Mouse (Mus musculus) limb, embryonic 10.5 days (tissue): ENCODE measurements around the gene Slc35f3. TPM values are rescaled to one million over a fixed set of nuclear protein-coding genes. Genes with fewer than 3 reads are reported as not detected.

Source experiments
- DNase-seq: peaks from one replicate; pipeline ENCODE4 v3.0.0-alpha.2; 2017; ENCODE audit warnings: low spot score
- H3K27ac ChIP-seq: fragments of 300-500 bp; sonication (generic); 2 replicates; pipeline ENCODE4 v1.5.1; 2016; ENCODE audit warnings: mild to moderate bottlenecking
- H3K27me3 ChIP-seq: fragments of 300-500 bp; sonication (generic); 2 replicates; pipeline ENCODE4 v1.6.1; 2016; ENCODE audit warnings: low read depth, mild to moderate bottlenecking; ENCODE audit not compliant: poor library complexity, severe bottlenecking
- H3K36me3 ChIP-seq: fragments of 300-500 bp; sonication (generic); 2 replicates; pipeline ENCODE4 v1.6.1; 2016; ENCODE audit warnings: mild to moderate bottlenecking, moderate library complexity
- H3K4me1 ChIP-seq: fragments of 300-500 bp; sonication (generic); 2 replicates; pipeline ENCODE4 v1.6.1; 2016
- H3K4me3 ChIP-seq: fragments of 300-500 bp; sonication (generic); 2 replicates; pipeline ENCODE4 v1.5.1; 2016; ENCODE audit warnings: mild to moderate bottlenecking, moderate library complexity
- H3K9me3 ChIP-seq: fragments of 300-500 bp; sonication (generic); replicated peaks from 2 replicates; pipeline ENCODE4 v1.6.1; 2016; ENCODE audit warnings: mild to moderate bottlenecking
- WGBS: fragments of 180-500 bp; shearing (Covaris S2); methylation state at CpG from one replicate; pipeline ENCODE4 v1.1.7; 2016; 5-methylcytosine and 5-hydroxymethylcytosine counted together
- polyA plus RNA-seq: library from polyadenylated mRNA; unstranded; fragments of >200 nt; fragmentation: Nextera tagmentation; extraction: Ambion mirVana; gene quantifications from 2 replicates; pipeline ENCODE4 v1.2.1, GENCODE M21; 2016

Gene Slc35f3
- 0.06 and 0.16 TPM in 2 replicates for polyA plus RNA-seq

GRCm38 (mm10) chr8:126298296-126299093, at the start of gene Slc35f3:
Slc35f3 (plus strand) TSS chr8:126298558.
- peaks cover 43% of the 10 kb centered on the region for H3K27me3 ChIP-seq
- 2% methylated on average over 64 of the region's 72 CpGs for WGBS
- H3K4me3 ChIP-seq = peak within 1 kb of the TSS; percentile 66
- H3K27ac ChIP-seq = peak within 1 kb of the TSS; percentile 30; the same call in 1 of the 2 replicates
- no peaks in the 10 kb centered on the region for H3K36me3 ChIP-seq
- H3K9me3 ChIP-seq = no peaks in the 10 kb centered on the region
- peaks cover 14% of the 10 kb centered on the region for H3K4me1 ChIP-seq
- DNase-seq = peak; percentile 58

DNA sequence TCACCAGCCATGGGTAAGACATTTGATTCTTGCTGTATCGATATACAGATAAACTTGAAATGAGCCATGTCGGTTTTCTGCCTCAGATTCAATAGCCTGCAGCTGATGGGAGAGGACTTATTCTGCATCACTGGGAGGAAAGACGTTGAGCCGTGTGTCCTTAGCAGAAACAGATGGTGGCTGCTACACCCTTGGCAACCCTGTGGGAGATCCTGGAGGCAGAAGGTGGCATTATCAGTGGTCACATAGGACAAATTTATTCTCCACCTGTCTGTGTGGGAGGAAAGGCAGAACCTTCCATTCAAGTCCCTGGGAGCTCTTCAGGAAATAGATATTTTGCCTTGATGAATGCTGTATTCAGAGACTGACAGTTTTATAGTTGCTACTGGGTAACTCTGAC, 47.9 kb upstream of the Slc35f3 start:
- DNase-seq = no peak
- no peak overlapping the region for H3K27ac ChIP-seq
- H3K4me1 ChIP-seq = no peaks in the 10 kb centered on the region
- H3K27me3 ChIP-seq = 0 out of 2 replicates have a peak, but pooled peaks cover 3% of the 10 kb centered on the region
- no peaks in the 10 kb centered on the region for H3K36me3 ChIP-seq
- no peak overlapping the region for H3K4me3 ChIP-seq
- H3K9me3 ChIP-seq = no peaks in the 10 kb centered on the region
- WGBS = 82% methylated on average over 4 of the region's 4 CpGs

DNA sequence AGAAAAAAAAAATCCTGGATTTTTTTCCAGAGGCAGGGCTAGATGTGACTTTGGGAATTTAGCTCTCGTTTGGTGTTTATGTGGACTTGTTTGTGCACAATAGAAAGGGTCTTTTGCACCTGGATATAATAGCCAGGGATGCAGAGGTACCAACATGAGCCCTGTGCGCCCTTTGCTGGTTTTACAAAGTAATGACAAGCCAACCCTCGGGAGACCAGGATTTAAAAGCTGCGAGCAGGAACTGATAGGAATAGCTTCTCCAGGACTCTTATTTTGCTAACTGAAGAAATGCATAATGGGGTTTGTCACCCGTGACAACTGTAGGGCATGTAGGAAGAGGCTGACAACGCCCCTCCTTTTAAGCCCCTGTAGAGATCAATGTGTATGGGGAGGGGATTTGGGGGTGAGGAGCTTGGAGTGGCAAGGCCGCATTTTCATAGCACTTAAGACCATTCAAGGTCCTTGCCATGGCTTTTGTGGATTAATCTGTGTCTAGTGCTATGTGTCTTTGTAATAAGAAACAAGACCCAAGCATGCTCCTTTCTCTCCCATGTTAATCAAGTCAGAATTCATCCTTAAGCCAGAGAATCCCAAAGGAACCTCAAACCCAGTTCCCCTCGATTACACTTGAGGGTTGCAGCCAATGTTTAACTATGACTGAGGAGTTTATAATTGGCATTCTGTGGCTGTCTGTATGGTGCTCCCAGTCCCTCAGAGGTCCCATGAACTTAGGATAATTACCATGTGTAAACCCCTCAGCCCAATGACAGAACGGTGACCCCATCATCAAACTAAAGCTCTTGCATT, 41.6 kb upstream of the Slc35f3 start:
- WGBS = 53% methylated on average over 9 of the region's 9 CpGs
- Histone ChIP-seq H3K27me3 (peaks cover 22% of the 10 kb centered on the region), H3K4me1 (0 out of 2 replicates have a peak, but pooled peaks cover 6% of the 10 kb centered on the region), H3K4me3 (no peak overlapping the region), H3K9me3 (no peaks in the 10 kb centered on the region), H3K27ac (no peak overlapping the region), H3K36me3 (no peaks in the 10 kb centered on the region)
- DNase-seq = no peak

DNA sequence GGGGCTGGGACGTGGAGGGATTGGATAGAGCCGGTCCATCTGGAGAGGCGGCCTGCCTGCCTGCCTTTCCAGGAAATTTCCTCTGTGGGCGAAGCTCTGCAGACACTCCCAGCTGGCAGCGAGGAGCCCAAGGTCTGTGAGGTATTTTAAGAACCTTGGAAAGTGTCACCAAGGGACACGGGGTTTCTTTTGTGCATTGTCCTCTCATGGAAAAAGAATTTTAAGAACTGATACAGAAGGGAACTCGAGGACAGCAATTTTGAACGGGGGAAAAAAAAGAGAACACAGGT, 41.0 kb upstream of the Slc35f3 start:
- Histone ChIP-seq H3K27ac (no peak overlapping the region), H3K27me3 (peaks cover 22% of the 10 kb centered on the region), H3K36me3 (no peaks in the 10 kb centered on the region), H3K4me3 (no peak overlapping the region), H3K9me3 (no peaks in the 10 kb centered on the region), H3K4me1 (0 out of 2 replicates have a peak, but pooled peaks cover 6% of the 10 kb centered on the region)
- DNase-seq = no peak
- WGBS = 68% methylated on average over 8 of the region's 8 CpGs

- Histone ChIP-seq H3K27ac (no peak overlapping the region), H3K4me3 (peak overlapping the region; percentile 26), H3K36me3 (no peaks in the 10 kb centered on the region), H3K9me3 (no peaks in the 10 kb centered on the region), H3K4me1 (0 out of 2 replicates have a peak, but pooled peaks cover 6% of the 10 kb centered on the region), H3K27me3 (peaks cover 22% of the 10 kb centered on the region)
- WGBS = 7% methylated on average over 15 of the region's 15 CpGs
- peak; percentile 81 for DNase-seq
Observed at GRCm38 (mm10) chr8:126258175-126258781, 40.1 kb upstream of the Slc35f3 start.

GRCm38 (mm10) chr8:126265186-126265585, 33.2 kb upstream of the Slc35f3 start:
- H3K27me3 ChIP-seq = no peaks in the 10 kb centered on the region
- no peak overlapping the region for H3K27ac ChIP-seq
- H3K4me3 ChIP-seq = no peak overlapping the region
- 70% methylated on average over 1 of the region's 1 CpGs for WGBS
- H3K4me1 ChIP-seq = no peaks in the 10 kb centered on the region
- DNase-seq = no peak
- H3K36me3 ChIP-seq = no peaks in the 10 kb centered on the region
- no peaks in the 10 kb centered on the region for H3K9me3 ChIP-seq

- DNase-seq = no peak
- WGBS = 35% methylated on average over 8 of the region's 8 CpGs
- H3K9me3 ChIP-seq = no peaks in the 10 kb centered on the region
- no peaks in the 10 kb centered on the region for H3K4me1 ChIP-seq
- no peaks in the 10 kb centered on the region for H3K36me3 ChIP-seq
- H3K4me3 ChIP-seq = no peak overlapping the region
- H3K27me3 ChIP-seq = no peaks in the 10 kb centered on the region
- no peak overlapping the region for H3K27ac ChIP-seq
Observed at GRCm38 (mm10) chr8:126267118-126267517, 31.2 kb upstream of the Slc35f3 start.

GRCm38 (mm10) chr8:126269733-126270132, 28.6 kb upstream of the Slc35f3 start:
- WGBS = 62% methylated on average over 6 of the region's 6 CpGs

GRCm38 (mm10) chr8:126272445-126272844, 25.9 kb upstream of the Slc35f3 start:
- no peak for DNase-seq
- no peaks in the 10 kb centered on the region for H3K4me1 ChIP-seq
- 94% methylated on average over 2 of the region's 2 CpGs for WGBS

More at GRCm38 (mm10) chr8:126269733-126270132, 28.6 kb upstream of the Slc35f3 start:
- Histone ChIP-seq H3K4me1 (no peaks in the 10 kb centered on the region), H3K27ac (no peak overlapping the region), H3K27me3 (no peaks in the 10 kb centered on the region), H3K9me3 (no peaks in the 10 kb centered on the region), H3K4me3 (no peak overlapping the region), H3K36me3 (no peaks in the 10 kb centered on the region)
- DNase-seq = no peak

GRCm38 (mm10) chr8:126273066-126273465, 25.3 kb upstream of the Slc35f3 start:
- Histone ChIP-seq H3K4me1 (no peaks in the 10 kb centered on the region), H3K27me3 (no peaks in the 10 kb centered on the region), H3K27ac (no peak overlapping the region), H3K36me3 (no peaks in the 10 kb centered on the region), H3K4me3 (no peak overlapping the region), H3K9me3 (no peaks in the 10 kb centered on the region)
- DNase-seq = no peak
- WGBS = 70% methylated on average over 4 of the region's 4 CpGs

More at GRCm38 (mm10) chr8:126272445-126272844, 25.9 kb upstream of the Slc35f3 start:
- Histone ChIP-seq H3K9me3 (no peaks in the 10 kb centered on the region), H3K4me3 (no peak overlapping the region), H3K36me3 (no peaks in the 10 kb centered on the region), H3K27ac (no peak overlapping the region), H3K27me3 (no peaks in the 10 kb centered on the region)

- 78% methylated on average over 4 of the region's 4 CpGs for WGBS
- no peaks in the 10 kb centered on the region for H3K36me3 ChIP-seq
- H3K27me3 ChIP-seq = no peaks in the 10 kb centered on the region
- H3K27ac ChIP-seq = no peak overlapping the region
- no peak for DNase-seq
- no peak overlapping the region for H3K4me3 ChIP-seq
- no peaks in the 10 kb centered on the region for H3K4me1 ChIP-seq
- no peaks in the 10 kb centered on the region for H3K9me3 ChIP-seq
Observed at GRCm38 (mm10) chr8:126274866-126275360, 23.4 kb upstream of the Slc35f3 start.

DNA sequence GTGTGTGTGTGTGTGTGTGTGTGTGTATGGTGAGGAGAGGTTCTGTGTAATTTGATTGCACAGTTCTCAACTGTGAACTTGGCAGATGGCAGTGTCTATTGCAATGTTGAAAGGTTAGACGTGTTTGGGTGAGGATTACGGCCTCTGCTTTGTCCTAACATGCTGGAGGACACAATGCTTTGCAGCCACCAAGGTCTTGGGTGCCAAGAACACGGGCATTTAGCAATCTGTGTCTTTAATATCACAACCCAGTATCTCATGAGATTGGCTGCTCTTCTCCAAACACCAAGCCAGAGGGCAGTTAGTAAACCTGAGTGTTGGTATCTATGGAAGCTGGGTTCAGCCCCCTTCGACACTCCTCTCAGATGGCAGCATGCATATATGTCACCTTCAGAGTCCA, 22.5 kb upstream of the Slc35f3 start:
- Histone ChIP-seq H3K9me3 (no peaks in the 10 kb centered on the region), H3K36me3 (no peaks in the 10 kb centered on the region), H3K27me3 (no peaks in the 10 kb centered on the region), H3K4me3 (no peak overlapping the region), H3K27ac (no peak overlapping the region), H3K4me1 (no peaks in the 10 kb centered on the region)
- WGBS = 80% methylated on average over 4 of the region's 4 CpGs
- DNase-seq = no peak
